Mouse (Mus musculus) forebrain, postnatal 0 days (tissue): Measurements from ENCODE around the gene Jazf1. TPM values are rescaled to one million over a fixed set of nuclear protein-coding genes. Genes with fewer than 3 reads are reported as not detected.

Source experiments
- ATAC-seq: fragments of 200-750 bp; cut with Nextera tagmentation; 2 replicates; pipeline ENCODE4 v1.8.0; 2017; ENCODE audit warnings: mild to moderate bottlenecking, moderate library complexity
- DNase-seq: peaks from one replicate; pipeline ENCODE4 v3.0.0-alpha.2; 2015
- H3K27ac ChIP-seq: fragments of 300-500 bp; sonication (generic); 2 replicates; pipeline ENCODE4 v1.5.1; 2014; ENCODE audit warnings: low read depth, mild to moderate bottlenecking, antibody characterized with exemption, low read length, moderate library complexity, mixed read lengths
- H3K27me3 ChIP-seq: fragments of 300-500 bp; sonication (generic); 2 replicates; pipeline ENCODE4 v1.6.1; 2014; ENCODE audit warnings: mild to moderate bottlenecking, low read length, mixed read lengths; ENCODE audit not compliant: insufficient read depth
- H3K36me3 ChIP-seq: fragments of 300-500 bp; sonication (generic); 2 replicates; pipeline ENCODE4 v1.6.1; 2014; ENCODE audit warnings: mild to moderate bottlenecking, moderate library complexity; ENCODE audit not compliant: insufficient read depth
- H3K4me1 ChIP-seq: fragments of 300-500 bp; sonication (generic); 2 replicates; pipeline ENCODE4 v1.6.1; 2014; ENCODE audit warnings: antibody characterized with exemption; ENCODE audit not compliant: insufficient read depth
- H3K4me2 ChIP-seq: fragments of 300-500 bp; sonication (generic); 2 replicates; pipeline ENCODE4 v1.6.1; 2014; ENCODE audit warnings: low read depth, mild to moderate bottlenecking, moderate library complexity
- H3K4me3 ChIP-seq: fragments of 300-500 bp; sonication (generic); 2 replicates; pipeline ENCODE4 v1.5.1; 2014; ENCODE audit warnings: low read depth, low read length, mixed read lengths
- H3K9ac ChIP-seq: fragments of 300-500 bp; sonication (generic); 2 replicates; pipeline ENCODE4 v1.6.1; 2014; ENCODE audit warnings: mild to moderate bottlenecking
- H3K9me3 ChIP-seq: fragments of 300-500 bp; sonication (generic); 2 replicates; pipeline ENCODE4 v1.6.1; 2016; ENCODE audit warnings: low read length
- CTCF ChIP-seq: sonication (generic); IDR thresholded peaks from 2 replicates; pipeline ENCODE4 v1.5.1; 2016; ENCODE audit warnings: antibody characterized with exemption, control low read depth, low read depth
- WGBS: fragments of 180-500 bp; shearing (Covaris S2); extraction: QIAGEN DNeasy Blood & Tissue Kit; methylation state at CpG from one replicate; pipeline ENCODE4 v1.1.7; 2014; 5-methylcytosine and 5-hydroxymethylcytosine counted together
- polyA plus RNA-seq: library from polyadenylated mRNA; unstranded; fragments of >200 nt; fragmentation: Nextera tagmentation; extraction: Ambion mirVana; gene quantifications from 2 replicates; pipeline ENCODE4 v1.2.1, GENCODE M21; 2015
- total RNA-seq: library from RNA; depleted of rRNA; stranded (reverse); fragments of >200 nt; gene quantifications from 2 replicates; pipeline ENCODE4 v1.2.3, GENCODE M21; 2014

The Jazf1 gene
- total and polyA plus RNA-seq, 2 experiments from 2014 or later, result 50.8 to 71.7 TPM

- H3K4me2 ChIP-seq, result no peak overlapping the region
- ATAC-seq (no peak), DNase-seq (no peak)
- no peaks in the 10 kb centered on the region for H3K9me3 ChIP-seq
- H3K36me3 ChIP-seq, result no peaks in the 10 kb centered on the region
- H3K4me3 ChIP-seq, result no peak overlapping the region
- no peak overlapping the region for H3K27ac ChIP-seq
- TF ChIP-seq CTCF, result no peak
- H3K9ac ChIP-seq, result no peak overlapping the region
- 73% methylated on average over 7 of the region's 7 CpGs for WGBS
- H3K27me3 ChIP-seq, result no peaks in the 10 kb centered on the region
- H3K4me1 ChIP-seq, result peaks cover 5% of the 10 kb centered on the region; the same call in 1 of the 2 replicates
Measured at GRCm38 (mm10) chr6:52965340-52965739, 103.1 kb downstream of the Jazf1 start.

- no peaks in the 10 kb centered on the region for H3K9me3 ChIP-seq
- H3K4me3 ChIP-seq, result no peak overlapping the region
- no peak overlapping the region for H3K4me2 ChIP-seq
- peak; percentile 74 for DNase-seq
- no peaks in the 10 kb centered on the region for H3K27me3 ChIP-seq
- ATAC-seq, result peak; percentile 67
- 48% methylated on average over 13 of the region's 13 CpGs for WGBS
- no peaks in the 10 kb centered on the region for H3K36me3 ChIP-seq
- peaks cover 5% of the 10 kb centered on the region; the same call in 1 of the 2 replicates for H3K4me1 ChIP-seq
- TF ChIP-seq CTCF, result no peak
- H3K27ac ChIP-seq, result no peak overlapping the region
- no peak overlapping the region for H3K9ac ChIP-seq
Measured at GRCm38 (mm10) chr6:52963840-52964690, 104.4 kb downstream of the Jazf1 start.

- Histone ChIP-seq H3K4me1 (peaks cover 5% of the 10 kb centered on the region; the same call in 1 of the 2 replicates), H3K27ac (no peak overlapping the region), H3K4me2 (no peak overlapping the region), H3K36me3 (no peaks in the 10 kb centered on the region), H3K9me3 (no peaks in the 10 kb centered on the region), H3K4me3 (no peak overlapping the region), H3K9ac (no peak overlapping the region), H3K27me3 (no peaks in the 10 kb centered on the region)
- no peak for TF ChIP-seq CTCF
- 61% methylated on average over 6 of the region's 6 CpGs for WGBS
- no peak for ATAC-seq
- no peak for DNase-seq
Measured at GRCm38 (mm10) chr6:52963430-52963732, 105.0 kb downstream of the Jazf1 start.

GRCm38 (mm10) chr6:52962600-52963429 lies 105.6 kb downstream of the Jazf1 start:
- Histone ChIP-seq H3K4me1 (peaks cover 5% of the 10 kb centered on the region; the same call in 1 of the 2 replicates), H3K27ac (no peak overlapping the region), H3K9me3 (no peaks in the 10 kb centered on the region), H3K9ac (no peak overlapping the region), H3K36me3 (no peaks in the 10 kb centered on the region), H3K27me3 (no peaks in the 10 kb centered on the region), H3K4me3 (no peak overlapping the region), H3K4me2 (no peak overlapping the region)
- TF ChIP-seq CTCF, result no peak
- DNase-seq, result no peak
- no peak for ATAC-seq
- WGBS, result 67% methylated on average over 4 of the region's 4 CpGs

GRCm38 (mm10) chr6:52961660-52962490 lies 106.6 kb downstream of the Jazf1 start:
- no peaks in the 10 kb centered on the region for H3K36me3 ChIP-seq
- no peak for ATAC-seq
- WGBS, result 56% methylated on average over 6 of the region's 6 CpGs

GRCm38 (mm10) chr6:52957730-52958129 lies 110.7 kb downstream of the Jazf1 start:
- Histone ChIP-seq H3K9ac (no peak overlapping the region), H3K4me3 (no peak overlapping the region), H3K4me2 (no peak overlapping the region), H3K36me3 (no peaks in the 10 kb centered on the region), H3K27me3 (no peaks in the 10 kb centered on the region), H3K4me1 (no peaks in the 10 kb centered on the region), H3K27ac (no peak overlapping the region), H3K9me3 (no peaks in the 10 kb centered on the region)
- 10% methylated on average over 4 of the region's 4 CpGs for WGBS
- DNase-seq (peak; percentile 59), ATAC-seq (no peak)
- peak; percentile 88 for TF ChIP-seq CTCF

More at GRCm38 (mm10) chr6:52961660-52962490, 106.6 kb downstream of the Jazf1 start:
- Histone ChIP-seq H3K4me1 (peaks cover 5% of the 10 kb centered on the region; the same call in 1 of the 2 replicates), H3K4me3 (no peak overlapping the region), H3K27me3 (no peaks in the 10 kb centered on the region), H3K27ac (no peak overlapping the region), H3K4me2 (no peak overlapping the region), H3K9me3 (no peaks in the 10 kb centered on the region), H3K9ac (no peak overlapping the region)
- TF ChIP-seq CTCF, result no peak
- DNase-seq, result no peak
